Mouse (Mus musculus): ENCODE data around the gene Spats2l. TPM values are rescaled to one million over a fixed set of nuclear protein-coding genes. Genes with fewer than 3 reads are reported as not detected.

The Spats2l gene
- polyA plus RNA-seq, 1 experiment: 1.6 TPM

DNA sequence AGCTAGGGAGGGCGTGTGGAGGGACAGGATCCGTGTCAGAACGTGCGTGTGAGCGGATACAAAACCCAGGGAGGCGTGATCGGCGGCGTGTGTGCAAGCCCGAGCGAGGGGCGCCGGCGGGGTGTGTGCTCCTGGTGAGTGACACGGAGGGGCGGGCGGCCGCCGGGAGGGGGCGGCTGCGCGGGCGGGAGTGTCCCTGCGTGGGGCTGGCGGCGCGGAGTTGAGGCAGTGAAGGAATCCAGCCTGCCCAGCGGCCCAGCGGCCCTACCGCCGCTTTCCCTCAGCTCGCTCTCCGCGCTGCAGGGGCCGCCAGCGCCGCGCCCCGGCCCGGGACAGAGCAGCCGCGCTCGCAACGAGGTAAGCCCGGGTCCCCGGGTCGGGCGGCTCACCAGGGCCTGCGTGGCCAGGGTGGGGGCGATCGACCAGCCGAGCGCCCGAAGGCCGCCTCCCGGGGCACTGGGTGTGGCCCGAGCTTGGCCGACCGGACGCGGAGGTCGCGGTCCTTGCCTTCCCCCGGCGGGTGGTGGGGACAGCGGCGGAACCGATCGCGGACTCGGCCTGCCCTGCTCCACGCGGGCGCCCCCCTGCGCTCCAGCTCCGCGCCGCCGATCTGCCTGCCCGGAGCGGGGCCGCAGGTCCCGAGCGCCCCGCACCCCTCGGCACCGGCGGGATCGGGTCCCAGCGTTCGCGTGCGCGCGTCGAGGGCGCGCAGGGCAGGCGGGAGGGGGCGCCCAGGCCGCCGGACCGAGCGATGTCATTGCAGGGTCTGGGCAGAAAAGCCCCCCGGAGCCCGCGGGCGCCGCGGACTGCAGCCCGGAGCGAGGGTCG, 920 bp downstream of the Spats2l start:
- H3K27ac ChIP-seq (ENCODE audit: control insufficient read depth, insufficient read depth, low read depth, low read length, poor library complexity): no peak overlapping the region
- WGBS: under 1% methylated on average over 113 of the region's 113 CpGs

DNA sequence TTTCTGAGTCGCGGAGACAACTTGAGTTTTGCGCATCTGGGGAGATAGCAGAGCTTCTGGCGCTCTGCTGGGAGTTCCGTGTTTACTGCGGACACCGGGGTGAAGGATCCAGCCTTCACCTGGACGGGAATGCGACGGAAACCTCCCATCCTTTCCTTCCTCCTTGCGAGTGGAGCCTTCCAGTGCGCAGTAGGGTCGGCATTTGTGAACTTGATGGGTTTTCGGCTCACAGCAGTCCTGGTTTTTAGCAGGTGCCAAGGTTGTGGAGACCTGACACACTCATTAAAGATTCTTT, 1.5 kb downstream of the Spats2l start:
- Histone ChIP-seq H3K4me1 (ENCODE audit: control insufficient read depth, insufficient read depth, low read length) (no peaks in the 10 kb centered on the region), H3K4me3 (replicated peaks; ENCODE audit: control insufficient read depth, low read depth, low read length) (no peak overlapping the region), H3K27ac (ENCODE audit: control insufficient read depth, insufficient read depth, low read depth, low read length, poor library complexity) (no peak overlapping the region; the same call in 1 of the 2 replicates)
- TF ChIP-seq CTCF (IDR thresholded peaks at IDR 0.05; ENCODE audit: control insufficient read depth, insufficient read depth, low read length) (no peak), POLR2A (IDR thresholded peaks at IDR 0.05; ENCODE audit: borderline replicate concordance, control insufficient read depth, low read depth, low read length) (no peak)
- WGBS: 3% methylated on average over 14 of the region's 14 CpGs

More for the DNA sequence above, 920 bp downstream of the Spats2l start:
- H3K4me1 ChIP-seq (ENCODE audit: control insufficient read depth, insufficient read depth, low read length): no peaks in the 10 kb centered on the region
- TF ChIP-seq CTCF (IDR thresholded peaks at IDR 0.05; ENCODE audit: control insufficient read depth, insufficient read depth, low read length): no peak
- no peak for TF ChIP-seq POLR2A (IDR thresholded peaks at IDR 0.05; ENCODE audit: borderline replicate concordance, control insufficient read depth, low read depth, low read length)
- no peak overlapping the region for H3K4me3 ChIP-seq (replicated peaks; ENCODE audit: control insufficient read depth, low read depth, low read length)

DNA sequence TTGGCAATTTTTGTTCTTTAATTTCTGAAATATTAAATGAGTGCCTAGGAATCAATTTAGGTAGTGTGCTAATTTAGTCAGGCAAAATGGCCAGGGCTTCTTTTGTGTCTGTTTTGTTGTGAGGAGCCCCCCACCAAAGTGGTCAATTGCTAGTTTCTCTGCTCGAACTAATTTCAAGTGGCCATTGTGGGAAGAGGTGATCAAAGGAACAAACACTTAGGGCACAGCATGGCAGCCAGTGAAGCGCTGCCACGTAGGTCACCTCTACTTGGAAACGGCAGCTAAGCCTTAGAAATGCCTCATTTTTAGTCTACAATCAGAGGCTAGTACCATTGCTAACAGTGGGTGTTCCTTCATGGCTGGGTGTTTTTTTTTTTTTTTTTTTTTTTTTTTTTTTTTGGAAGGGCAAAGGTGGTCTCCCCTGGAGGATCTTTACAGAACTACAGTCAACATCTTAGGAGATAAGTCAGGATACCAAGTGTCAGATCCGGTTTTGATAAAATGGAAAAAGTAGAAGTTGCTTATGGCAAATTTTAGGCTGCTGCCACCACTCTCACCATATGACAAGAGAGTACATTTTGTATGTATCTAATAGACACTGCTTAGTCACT, 2.8 kb downstream of the Spats2l start:
- no peak overlapping the region for H3K27ac ChIP-seq (ENCODE audit: control insufficient read depth, insufficient read depth, low read depth, low read length, poor library complexity)
- no peak overlapping the region for H3K4me3 ChIP-seq (replicated peaks; ENCODE audit: control insufficient read depth, low read depth, low read length)
- H3K4me1 ChIP-seq (ENCODE audit: control insufficient read depth, insufficient read depth, low read length): no peaks in the 10 kb centered on the region
- TF ChIP-seq CTCF (IDR thresholded peaks at IDR 0.05; ENCODE audit: control insufficient read depth, insufficient read depth, low read length) (no peak), POLR2A (IDR thresholded peaks at IDR 0.05; ENCODE audit: borderline replicate concordance, control insufficient read depth, low read depth, low read length) (no peak)
- WGBS: 57% methylated on average over 5 of the region's 5 CpGs

DNA sequence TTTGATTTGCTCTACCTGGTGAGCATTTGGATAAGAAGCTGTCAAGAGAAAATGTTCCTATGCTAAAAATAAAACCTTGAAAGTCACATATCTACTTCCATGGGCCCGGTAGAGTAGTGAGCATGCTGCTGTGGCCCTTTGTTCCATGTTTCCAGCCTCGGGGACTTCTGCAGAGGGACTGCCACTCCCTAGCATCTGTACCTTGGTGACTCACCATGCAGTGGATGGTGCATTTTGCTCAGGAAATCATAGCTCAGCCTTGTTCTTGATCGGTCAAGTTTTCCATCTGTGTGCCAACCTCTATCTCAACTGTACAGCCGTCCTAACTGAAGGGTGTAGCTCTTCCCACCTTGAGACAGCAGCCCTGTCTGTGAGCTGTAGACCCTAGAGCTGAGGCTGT, 10.3 kb downstream of the Spats2l start:
- no peak overlapping the region for H3K4me3 ChIP-seq (replicated peaks; ENCODE audit: control insufficient read depth, low read depth, low read length)
- WGBS: 60% methylated on average over 4 of the region's 4 CpGs
- no peaks in the 10 kb centered on the region for H3K4me1 ChIP-seq (ENCODE audit: control insufficient read depth, insufficient read depth, low read length)
- TF ChIP-seq POLR2A (IDR thresholded peaks at IDR 0.05; ENCODE audit: borderline replicate concordance, control insufficient read depth, low read depth, low read length) (no peak), CTCF (IDR thresholded peaks at IDR 0.05; ENCODE audit: control insufficient read depth, insufficient read depth, low read length) (no peak)
- no peak overlapping the region for H3K27ac ChIP-seq (ENCODE audit: control insufficient read depth, insufficient read depth, low read depth, low read length, poor library complexity)

DNA sequence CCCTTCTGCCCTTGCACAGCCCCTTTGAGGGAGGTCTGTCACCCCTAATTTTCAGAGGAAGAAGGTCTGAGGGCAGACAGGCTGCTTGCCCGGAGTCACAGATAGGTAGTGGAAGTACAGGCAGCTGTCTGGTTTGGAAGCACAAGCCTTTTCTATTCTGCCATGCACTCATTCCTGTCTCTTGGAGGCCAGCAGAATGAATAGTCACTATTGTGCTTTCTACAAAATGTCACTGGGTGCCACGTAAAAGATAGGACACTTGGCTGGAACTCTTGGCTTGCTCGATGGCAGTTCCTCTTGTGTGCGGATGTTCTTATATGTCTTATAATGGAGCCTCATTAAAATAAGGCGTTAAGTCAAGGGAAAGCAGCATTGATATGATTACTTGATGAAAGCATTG, 15.9 kb downstream of the Spats2l start:
- no peak overlapping the region for H3K4me3 ChIP-seq (replicated peaks; ENCODE audit: control insufficient read depth, low read depth, low read length)
- 87% methylated on average over 5 of the region's 5 CpGs for WGBS
- no peak overlapping the region for H3K27ac ChIP-seq (ENCODE audit: control insufficient read depth, insufficient read depth, low read depth, low read length, poor library complexity)
- TF ChIP-seq POLR2A (IDR thresholded peaks at IDR 0.05; ENCODE audit: borderline replicate concordance, control insufficient read depth, low read depth, low read length): no peak
- no peak for TF ChIP-seq CTCF (IDR thresholded peaks at IDR 0.05; ENCODE audit: control insufficient read depth, insufficient read depth, low read length)
- no peaks in the 10 kb centered on the region for H3K4me1 ChIP-seq (ENCODE audit: control insufficient read depth, insufficient read depth, low read length)

DNA sequence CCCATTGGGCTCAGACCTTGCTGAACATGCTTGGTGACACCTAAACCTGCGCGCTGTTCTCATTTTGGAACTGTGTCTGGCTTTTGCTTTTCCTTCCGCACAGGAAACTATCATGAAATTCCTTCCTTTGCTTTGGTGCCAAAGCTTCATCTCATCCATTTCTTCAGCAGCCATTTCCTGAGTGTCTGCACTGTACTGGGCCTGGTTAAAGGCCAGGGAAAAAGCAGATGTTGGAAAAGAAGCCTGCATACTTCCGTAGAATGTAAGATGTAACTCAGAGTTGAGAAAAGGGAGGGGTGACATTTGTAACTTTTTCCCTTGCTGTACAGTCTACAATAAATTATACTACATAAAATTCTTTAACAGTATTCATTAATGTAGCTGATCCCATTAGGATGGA, 18.2 kb downstream of the Spats2l start:
- Histone ChIP-seq H3K4me1 (ENCODE audit: control insufficient read depth, insufficient read depth, low read length) (no peaks in the 10 kb centered on the region), H3K27ac (ENCODE audit: control insufficient read depth, insufficient read depth, low read depth, low read length, poor library complexity) (no peak overlapping the region), H3K4me3 (replicated peaks; ENCODE audit: control insufficient read depth, low read depth, low read length) (no peak overlapping the region)
- TF ChIP-seq CTCF (IDR thresholded peaks at IDR 0.05; ENCODE audit: control insufficient read depth, insufficient read depth, low read length) (no peak), POLR2A (IDR thresholded peaks at IDR 0.05; ENCODE audit: borderline replicate concordance, control insufficient read depth, low read depth, low read length) (no peak)
- 93% methylated on average over 4 of the region's 4 CpGs for WGBS

DNA sequence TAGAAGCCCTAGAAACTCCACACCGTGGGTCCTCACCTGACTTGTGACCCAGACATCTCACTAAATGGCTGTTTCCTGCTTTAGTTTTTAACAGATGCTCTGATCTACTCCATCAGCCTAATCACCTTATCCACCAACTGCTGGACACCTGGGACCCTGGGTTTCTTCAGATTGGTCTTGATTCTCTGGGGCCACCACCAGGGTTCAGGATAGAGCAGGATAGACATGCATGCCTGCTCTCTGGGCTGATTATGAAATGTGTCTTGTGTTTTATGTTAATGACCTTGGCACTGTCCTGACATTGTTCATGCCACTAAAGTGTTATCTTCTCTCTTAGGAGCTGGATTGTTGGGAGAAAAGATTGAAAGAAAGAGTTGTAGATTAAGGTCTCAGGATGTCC, 21.9 kb downstream of the Spats2l start:
- Histone ChIP-seq H3K4me1 (ENCODE audit: control insufficient read depth, insufficient read depth, low read length) (no peaks in the 10 kb centered on the region), H3K4me3 (replicated peaks; ENCODE audit: control insufficient read depth, low read depth, low read length) (no peak overlapping the region), H3K27ac (ENCODE audit: control insufficient read depth, insufficient read depth, low read depth, low read length, poor library complexity) (no peak overlapping the region)
- no peak for TF ChIP-seq POLR2A (IDR thresholded peaks at IDR 0.05; ENCODE audit: borderline replicate concordance, control insufficient read depth, low read depth, low read length)
- TF ChIP-seq CTCF (IDR thresholded peaks at IDR 0.05; ENCODE audit: control insufficient read depth, insufficient read depth, low read length): no peak
- WGBS: 67% methylated on average over 1 of the region's 1 CpGs

DNA sequence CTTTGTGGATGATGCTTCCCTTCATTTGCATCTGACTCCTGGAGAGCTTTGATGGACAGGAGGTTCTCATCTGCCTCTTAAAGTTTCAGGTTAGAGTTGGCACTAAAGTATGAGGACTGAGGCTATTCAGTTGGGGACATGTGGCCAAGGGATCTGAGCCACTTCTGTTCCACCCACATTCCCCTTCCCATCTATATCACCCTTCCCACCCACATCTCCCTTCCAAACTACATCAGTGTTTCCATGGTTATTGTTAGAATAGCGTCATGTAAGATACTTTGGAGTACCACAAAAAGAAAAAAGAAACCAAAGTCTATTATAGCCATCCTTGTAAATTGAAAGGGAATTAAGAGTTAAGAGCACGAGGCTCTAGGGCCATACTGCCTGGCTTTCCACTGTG, 25.4 kb downstream of the Spats2l start:
- Histone ChIP-seq H3K27ac (ENCODE audit: control insufficient read depth, insufficient read depth, low read depth, low read length, poor library complexity) (no peak overlapping the region), H3K4me1 (ENCODE audit: control insufficient read depth, insufficient read depth, low read length) (no peaks in the 10 kb centered on the region), H3K4me3 (replicated peaks; ENCODE audit: control insufficient read depth, low read depth, low read length) (no peak overlapping the region)
- TF ChIP-seq POLR2A (IDR thresholded peaks at IDR 0.05; ENCODE audit: borderline replicate concordance, control insufficient read depth, low read depth, low read length): no peak
- WGBS: 60% methylated on average over 2 of the region's 2 CpGs

All from bone marrow, adult 2 months (tissue).